15 mouse cellular contexts compared by ENCODE assay signal in genomic region chr2:3218225-3218624, GRCm38 (mm10).
DNase-seq lines count a peak whose midpoint lies in the region; ATAC-seq and TF ChIP-seq lines count a peak whose summit lies in the region.
"Had no signal": no experiment of that assay in that cellular context is flagged by ENCODE, and none has a peak within 500 bp of the region (broad histone marks: within the 10 kb centered on the region; RNA-seq: fewer than 3 reads in every experiment).

No protein-coding gene starts in this region.

- H3K4me1 ChIP-seq in lung, postnatal 0 days (ENCODE audit: insufficient read depth, low read depth, low read length) = no peaks in the 10 kb centered on the region
- H3K4me1 ChIP-seq: embryonic facial prominence, embryonic 15.5 days had no signal

- no peaks in the 10 kb centered on the region for H3K9me3 ChIP-seq in lung, postnatal 0 days (ENCODE audit: low read length)
- H3K9me3 ChIP-seq: embryonic facial prominence, embryonic 15.5 days; liver, embryonic 13.5 days had no signal

- no peak overlapping the region for H3K27ac ChIP-seq in lung, postnatal 0 days (ENCODE audit: low read length)
- H3K27ac ChIP-seq in left cerebral cortex, adult 2 months = peak overlapping the region; percentile 70
- H3K27ac ChIP-seq: embryonic facial prominence, embryonic 15.5 days; liver, embryonic 13.5 days had no signal

- no peak overlapping the region for H3K9ac ChIP-seq in lung, postnatal 0 days (replicated peaks; ENCODE audit: low read depth)
- H3K9ac ChIP-seq: embryonic facial prominence, embryonic 15.5 days; liver, embryonic 13.5 days had no signal

- no peak for TF ChIP-seq CTCF in lung, postnatal 0 days (IDR thresholded peaks at IDR 0.05)
- TF ChIP-seq CTCF in left cerebral cortex, adult 2 months (IDR thresholded peaks at IDR 0.05) = no peak

- H3K27me3 ChIP-seq in lung, postnatal 0 days (replicated peaks; ENCODE audit: insufficient read depth, low read length) = no peaks in the 10 kb centered on the region
- H3K27me3 ChIP-seq: embryonic facial prominence, embryonic 15.5 days; liver, embryonic 13.5 days had no signal

- intact Hi-C loops in left cerebral cortex, adult 2 months (cut with DNase I) = loop anchor here (1.0 to 5.0 kb wide), 3 partner anchors 46 to 99 kb away; partner anchors contain the start of gene Nmt2

- H3K4me3 ChIP-seq in lung, postnatal 0 days (ENCODE audit: low read depth, low read length) = no peak overlapping the region
- no peak overlapping the region for H3K4me3 ChIP-seq in left cerebral cortex, adult 2 months
- H3K4me3 ChIP-seq: embryonic facial prominence, embryonic 15.5 days; liver, embryonic 13.5 days had no signal

- WGBS in lung, postnatal 0 days = 70% methylated on average over 6 of the region's 6 CpGs

- DNase-seq in lung, postnatal 0 days (ENCODE audit: low spot score) = peak; percentile 35
- no peak for DNase-seq in lung, postnatal 25 days (ENCODE audit: low spot score)
- DNase-seq in left cerebral cortex, adult 2 months (ENCODE audit: extremely low spot score in 1 of 2, low spot score in 2 of 2) = peak; percentile 82 to 85
- DNase-seq in right cerebral cortex, postnatal 36 days (ENCODE audit: low spot score in 2 of 2) = peak; percentile 85
- DNase-seq in cerebellum, postnatal 10 days = no peak
- DNase-seq in gastrocnemius, adult 18-20 months (ENCODE audit: low spot score) = no peak
- no peak for DNase-seq in spleen, adult 12 weeks (ENCODE audit: low spot score)
- DNase-seq: cerebellum, adult 9-11 months; gastrocnemius, postnatal 14 days; kidney, postnatal 4 days; liver, embryonic 13.5 days; thymus, adult 2 months had no signal

- no peak for TF ChIP-seq EP300 in lung, postnatal 0 days (IDR thresholded peaks at IDR 0.05)

- ATAC-seq in lung, postnatal 0 days = no peak
- peak; percentile 92 for ATAC-seq in frontal cortex, adult (ENCODE audit: low TSS enrichment)
- ATAC-seq: CD4-positive, CD25-positive, alpha-beta regulatory T cell, adult 4 months had no signal

- H3K4me2 ChIP-seq in lung, postnatal 0 days (replicated peaks; ENCODE audit: low read depth, low read length) = no peak overlapping the region
- H3K4me2 ChIP-seq: embryonic facial prominence, embryonic 15.5 days; liver, embryonic 13.5 days had no signal

- no peaks in the 10 kb centered on the region for H3K36me3 ChIP-seq in lung, postnatal 0 days (ENCODE audit: insufficient read depth, low read length)
- H3K36me3 ChIP-seq: embryonic facial prominence, embryonic 15.5 days; liver, embryonic 13.5 days had no signal

Comparison
In these comparisons a context has a peak if more than half of its experiments do, and no peak if none do; other contexts are left out.
1. DNase-seq: peak in lung, postnatal 0 days (single experiment), left cerebral cortex, adult 2 months (2 of 2) and right cerebral cortex, postnatal 36 days (2 of 2); none in lung, postnatal 25 days (single experiment), cerebellum, postnatal 10 days (0 of 2), gastrocnemius, adult 18-20 months (single experiment) and spleen, adult 12 weeks (single experiment).